Mouse (Mus musculus) thymus, adult 2 months (tissue): ENCODE measurements around the gene Ddit4. TPM values are rescaled to one million over a fixed set of nuclear protein-coding genes. Genes with fewer than 3 reads are reported as not detected.
A peak's percentile ranks its signal among the peaks of the same experiment; 100 is the strongest.

Source experiments
- DNase-seq: peaks from one replicate; pipeline ENCODE4 v3.0.0; 2021
- H3K27ac ChIP-seq: fragments of 200-500 bp; 2 replicates; pipeline ENCODE4 v1.5.1; 2012; ENCODE audit warnings: low read length, control low read depth; ENCODE audit not compliant: control insufficient read depth, insufficient read depth
- H3K27me3 ChIP-seq: fragments of 200-500 bp; 2 replicates; pipeline ENCODE4 v1.6.1; 2012; ENCODE audit warnings: mild to moderate bottlenecking, low read length, moderate library complexity, mixed read lengths; ENCODE audit not compliant: control insufficient read depth, insufficient read depth
- H3K36me3 ChIP-seq: fragments of 200-500 bp; 2 replicates; pipeline ENCODE4 v1.6.1; 2012; ENCODE audit warnings: mild to moderate bottlenecking, low read length, moderate library complexity; ENCODE audit not compliant: control insufficient read depth, insufficient read depth
- H3K4me1 ChIP-seq: fragments of 200-500 bp; replicated peaks from 2 replicates; pipeline ENCODE4 v1.6.1; 2012; ENCODE audit warnings: low read length; ENCODE audit not compliant: control insufficient read depth, insufficient read depth
- H3K4me3 ChIP-seq: fragments of 200-500 bp; 2 replicates; pipeline ENCODE4 v1.5.1; 2012; ENCODE audit warnings: mild to moderate bottlenecking, low read length, control low read depth, moderate library complexity; ENCODE audit not compliant: control insufficient read depth, insufficient read depth
- CTCF ChIP-seq: fragments of 200-500 bp; IDR thresholded peaks from 2 replicates; pipeline ENCODE4 v1.5.1; 2012; ENCODE audit warnings: mild to moderate bottlenecking, control low read depth, low read length, moderate library complexity, borderline replicate concordance; ENCODE audit not compliant: control insufficient read depth, poor library complexity, insufficient read depth; ENCODE audit errors: extremely low read depth
- POLR2A ChIP-seq: fragments of 200-500 bp; IDR thresholded peaks from 2 replicates; pipeline ENCODE4 v1.6.1; 2012; ENCODE audit warnings: mild to moderate bottlenecking, low read length, control low read depth, moderate library complexity; ENCODE audit not compliant: control insufficient read depth, poor library complexity, insufficient read depth; ENCODE audit errors: extremely low read depth
- WGBS: fragments of 180-500 bp; shearing (Covaris S2); methylation state at CpG from one replicate; pipeline ENCODE4 v1.1.7; 2018; 5-methylcytosine and 5-hydroxymethylcytosine counted together
- polyA plus RNA-seq: library from polyadenylated mRNA; depleted of rRNA; stranded (reverse); fragments of >200 nt; gene quantifications from 2 replicates; pipeline ENCODE4 v1.2.3, GENCODE M21; 2012

Ddit4 gene
- polyA plus RNA-seq, 1 experiment: 190 TPM

GRCm38 (mm10) chr10:59950716-59951191 lies 880 bp downstream of the Ddit4 start:
- peaks cover 21% of the 10 kb centered on the region for H3K4me1 ChIP-seq
- peak; percentile 93 for DNase-seq

DNA sequence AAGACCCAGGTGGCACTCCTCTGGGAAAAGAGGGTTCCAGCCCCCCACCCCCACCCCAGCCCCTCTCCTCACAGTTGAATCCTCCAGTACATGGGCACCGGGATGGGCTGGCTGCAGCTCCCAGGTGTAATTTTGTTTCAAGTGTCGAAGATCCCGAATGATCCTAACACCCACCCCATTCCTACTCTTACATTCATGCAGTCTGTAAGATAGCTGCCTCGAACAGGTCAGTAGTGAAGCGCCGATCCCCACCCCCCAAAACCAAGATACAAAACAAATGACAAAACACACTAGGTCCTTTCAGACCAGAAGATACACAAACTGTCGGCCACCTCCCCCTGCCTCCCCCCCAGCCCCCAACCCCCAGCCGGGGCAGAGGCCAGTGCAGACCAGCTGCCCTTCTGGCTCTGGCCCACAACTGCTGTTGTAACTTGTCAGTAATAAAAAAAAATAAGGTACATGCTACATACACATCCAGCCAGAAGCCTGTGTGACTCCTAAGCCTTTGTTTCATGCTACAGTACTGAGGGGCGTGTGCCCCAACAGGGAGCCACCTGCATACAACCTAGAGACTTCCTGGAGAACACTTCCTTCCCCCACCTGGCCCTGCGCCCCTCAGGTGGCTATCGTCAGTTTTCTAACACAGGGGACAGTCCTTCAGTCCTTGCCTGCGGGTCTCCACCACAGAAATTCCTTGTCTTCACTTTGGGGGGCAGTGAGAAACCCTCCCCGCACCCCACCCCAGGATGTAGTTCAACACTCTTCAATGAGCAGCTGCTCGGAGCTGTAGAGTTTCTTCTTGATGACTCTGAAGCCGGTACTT lies 1.6 kb downstream of the Ddit4 start:
- Histone ChIP-seq H3K27ac (peak overlapping the region; percentile 79), H3K4me3 (peak overlapping the region; percentile 74), H3K4me1 (peaks cover 21% of the 10 kb centered on the region), H3K36me3 (peaks cover 12% of the 10 kb centered on the region), H3K27me3 (no peaks in the 10 kb centered on the region)
- peak; percentile 59 for DNase-seq
- no peak for TF ChIP-seq POLR2A
- no peak for TF ChIP-seq CTCF
- 46% methylated on average over 15 of the region's 15 CpGs for WGBS

More at GRCm38 (mm10) chr10:59950716-59951191, 880 bp downstream of the Ddit4 start:
- peak overlapping the region; percentile 74 for H3K4me3 ChIP-seq
- WGBS: under 1% methylated on average over 23 of the region's 23 CpGs
- peaks cover 12% of the 10 kb centered on the region for H3K36me3 ChIP-seq
- no peak for TF ChIP-seq POLR2A
- TF ChIP-seq CTCF: peak; percentile 84; the same call in 1 of the 2 replicates
- no peaks in the 10 kb centered on the region for H3K27me3 ChIP-seq
- peak overlapping the region; percentile 85 for H3K27ac ChIP-seq

- no peaks in the 10 kb centered on the region for H3K27me3 ChIP-seq
- DNase-seq: no peak
- no peak overlapping the region for H3K4me3 ChIP-seq
- no peak for TF ChIP-seq POLR2A
- TF ChIP-seq CTCF: no peak
- H3K4me1 ChIP-seq: peaks cover 21% of the 10 kb centered on the region
- H3K36me3 ChIP-seq: peaks cover 12% of the 10 kb centered on the region
- H3K27ac ChIP-seq: no peak overlapping the region
- WGBS: 73% methylated on average over 1 of the region's 1 CpGs
Measured at GRCm38 (mm10) chr10:59949255-59949648, 2.4 kb downstream of the Ddit4 start.

DNA sequence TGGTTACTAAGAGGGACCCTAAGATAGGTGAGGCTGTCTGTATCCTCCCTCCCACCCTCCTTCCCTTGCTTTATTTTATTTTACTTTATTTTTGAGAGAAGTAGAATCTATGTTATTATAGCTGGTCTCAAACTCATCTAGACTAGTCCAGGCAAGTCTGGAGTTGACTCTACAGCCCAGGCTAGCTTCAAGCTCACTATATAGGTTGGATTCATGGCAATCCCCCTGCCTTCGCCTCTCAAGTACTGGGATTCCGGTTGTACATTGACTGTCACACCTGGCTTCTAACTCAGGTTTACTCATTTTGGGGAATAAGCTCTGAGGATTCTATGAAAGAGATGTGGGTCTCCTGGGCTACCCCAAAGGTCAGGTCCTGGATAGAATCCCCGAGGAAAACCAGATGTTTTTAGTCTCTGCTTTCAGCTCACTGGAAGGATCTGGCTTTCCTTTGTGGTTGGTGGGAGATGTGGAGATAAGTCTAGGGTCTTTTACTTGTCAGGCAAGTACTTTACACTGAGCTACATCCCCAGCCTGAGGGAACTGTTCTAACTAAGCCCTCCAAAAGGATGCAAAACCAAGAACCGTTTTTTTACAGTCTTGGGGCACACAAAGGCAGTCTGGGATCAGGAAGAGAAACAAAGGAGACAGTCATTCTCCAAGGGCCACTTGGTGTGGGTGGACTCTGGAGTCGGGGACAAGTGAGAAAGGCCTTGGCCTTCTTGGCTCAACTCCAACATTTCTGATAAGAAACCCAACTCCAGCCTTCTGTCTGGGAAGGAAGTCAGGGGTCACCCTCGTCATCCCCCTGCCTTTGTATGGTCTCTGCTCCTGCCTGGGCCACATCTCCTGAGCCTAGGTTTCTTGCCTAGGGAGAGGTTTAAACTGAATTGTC lies 3.0 kb downstream of the Ddit4 start:
- DNase-seq: no peak
- WGBS: 70% methylated on average over 6 of the region's 6 CpGs
- no peak for TF ChIP-seq CTCF
- TF ChIP-seq POLR2A: no peak
- no peak overlapping the region for H3K4me3 ChIP-seq
- H3K27ac ChIP-seq: no peak overlapping the region
- peaks cover 19% of the 10 kb centered on the region for H3K4me1 ChIP-seq
- peaks cover 12% of the 10 kb centered on the region for H3K36me3 ChIP-seq
- H3K27me3 ChIP-seq: no peaks in the 10 kb centered on the region

- Histone ChIP-seq H3K4me3 (no peak overlapping the region), H3K4me1 (peaks cover 26% of the 10 kb centered on the region), H3K27ac (no peak overlapping the region), H3K27me3 (no peaks in the 10 kb centered on the region), H3K36me3 (peaks cover 12% of the 10 kb centered on the region)
- DNase-seq: no peak
- no peak for TF ChIP-seq CTCF
- 67% methylated on average over 7 of the region's 7 CpGs for WGBS
Measured at GRCm38 (mm10) chr10:59947296-59948073, 4.1 kb downstream of the Ddit4 start.

GRCm38 (mm10) chr10:59946362-59946761 lies 5.3 kb downstream of the Ddit4 start:
- peaks cover 31% of the 10 kb centered on the region for H3K4me1 ChIP-seq
- TF ChIP-seq POLR2A: no peak
- TF ChIP-seq CTCF: no peak
- H3K4me3 ChIP-seq: no peak overlapping the region
- 81% methylated on average over 5 of the region's 5 CpGs for WGBS
- peaks cover 12% of the 10 kb centered on the region for H3K36me3 ChIP-seq
- no peak for DNase-seq
- no peak overlapping the region for H3K27ac ChIP-seq
- H3K27me3 ChIP-seq: no peaks in the 10 kb centered on the region
